Mouse (Mus musculus) heart, postnatal 0 days (tissue): ENCODE data around the gene Exosc7.
A peak's percentile ranks its signal among the peaks of the same experiment; 100 is the strongest.

Experiments used
- CTCF ChIP-seq: IDR thresholded peaks from 2 replicates; pipeline ENCODE4 v1.5.1; 2016; ENCODE audit warnings: antibody characterized with exemption, control low read depth, low read depth
- EP300 ChIP-seq: IDR thresholded peaks from 2 replicates; pipeline ENCODE4 v1.6.1; 2016; ENCODE audit warnings: antibody characterized with exemption, low read depth

GRCm38 (mm10) chr9:123123571-123124412 is 10.8 kb downstream of the Exosc7 start:
- TF ChIP-seq CTCF, result peak; percentile 66
- no peak for TF ChIP-seq EP300
